18 mouse cellular contexts compared by ENCODE assay signal in genomic region chr17:30623200-30623599, GRCm38 (mm10). TPM values are rescaled to one million over a fixed set of nuclear protein-coding genes. Genes with fewer than 3 reads are reported as not detected.
DNase-seq lines count a peak whose midpoint lies in the region; TF ChIP-seq lines count a peak whose summit lies in the region.
"Had no signal": no experiment of that assay in that cellular context is flagged by ENCODE, and none has a peak within 500 bp of the region (broad histone marks: within the 10 kb centered on the region; RNA-seq: fewer than 3 reads in every experiment).

No protein-coding gene starts in this region.

- no peaks in the 10 kb centered on the region for H3K27me3 ChIP-seq in MEL (ENCODE audit: control insufficient read depth in 1 of 2, insufficient read depth in 2 of 2, low read length in 2 of 2)
- no peaks in the 10 kb centered on the region for H3K27me3 ChIP-seq in limb, embryonic 10.5 days (ENCODE audit: low read depth, poor library complexity, severe bottlenecking)
- H3K27me3 ChIP-seq: embryonic facial prominence, embryonic 13.5 days; forebrain, embryonic 12.5 days; heart, embryonic 13.5 days; hindbrain, embryonic 12.5 days had no signal

- no peak for TF ChIP-seq POLR2A in MEL (IDR thresholded peaks at IDR 0.05; ENCODE audit: control insufficient read depth in 1 of 2, insufficient read depth in 1 of 2, low read depth in 1 of 2, low read length in 2 of 2, poor library complexity in 1 of 2)

- TF ChIP-seq CTCF in MEL (IDR thresholded peaks at IDR 0.05 in 2 of 3, conservative IDR thresholded peaks at IDR 0.05 in 1 of 3; ENCODE audit: control insufficient read depth in 1 of 3, insufficient read depth in 1 of 3, low read depth in 2 of 3, low read length in 3 of 3, poor library complexity in 1 of 3, severe bottlenecking in 1 of 3), result no peak
- no peak for TF ChIP-seq CTCF in layer of hippocampus, adult 2 months (conservative IDR thresholded peaks at IDR 0.05)

- WGBS in limb, embryonic 10.5 days, result 88% methylated on average over 3 of the region's 3 CpGs

- H3K9me3 ChIP-seq in MEL (replicated peaks; ENCODE audit: insufficient read depth, low read length), result no peaks in the 10 kb centered on the region
- H3K9me3 ChIP-seq in limb, embryonic 10.5 days (replicated peaks), result no peaks in the 10 kb centered on the region
- H3K9me3 ChIP-seq: embryonic facial prominence, embryonic 13.5 days; forebrain, embryonic 12.5 days; heart, embryonic 13.5 days; hindbrain, embryonic 12.5 days had no signal

- no peak overlapping the region for H3K9ac ChIP-seq in MEL (ENCODE audit: control insufficient read depth, low read depth, low read length, poor library complexity, severe bottlenecking)
- H3K9ac ChIP-seq: embryonic facial prominence, embryonic 13.5 days; forebrain, embryonic 12.5 days; heart, embryonic 13.5 days; hindbrain, embryonic 12.5 days had no signal

- peak overlapping the region; percentile 65 for H3K27ac ChIP-seq in MEL (ENCODE audit: control insufficient read depth, low read depth, low read length)
- H3K27ac ChIP-seq in layer of hippocampus, adult 2 months, result no peak overlapping the region
- no peak overlapping the region for H3K27ac ChIP-seq in limb, embryonic 10.5 days
- H3K27ac ChIP-seq: embryonic facial prominence, embryonic 13.5 days; forebrain, embryonic 12.5 days; heart, embryonic 13.5 days; hindbrain, embryonic 12.5 days had no signal

- TF ChIP-seq EP300 in MEL (IDR thresholded peaks at IDR 0.05; ENCODE audit: low read depth in 1 of 2, low read length in 2 of 2), result peak; percentile 27 to 51; a peak in 3 of 4 replicates

- no peak for TF ChIP-seq RAD21 in MEL (IDR thresholded peaks at IDR 0.05; ENCODE audit: low read depth, low read length)

- no peak overlapping the region for H3K4me3 ChIP-seq in MEL (ENCODE audit: control insufficient read depth in 1 of 2, insufficient read depth in 1 of 2, low read depth in 2 of 2, low read length in 2 of 2)
- H3K4me3 ChIP-seq in layer of hippocampus, adult 2 months, result no peak overlapping the region
- no peak overlapping the region for H3K4me3 ChIP-seq in limb, embryonic 10.5 days
- H3K4me3 ChIP-seq: embryonic facial prominence, embryonic 13.5 days; forebrain, embryonic 12.5 days; heart, embryonic 13.5 days; hindbrain, embryonic 12.5 days had no signal

- H3K79me2 ChIP-seq in MEL (ENCODE audit: control insufficient read depth, insufficient read depth, low read length, poor library complexity), result no peaks in the 10 kb centered on the region

- DNase-seq in heart, adult 11 months, result peak; percentile 57
- DNase-seq in heart, adult 9 months (ENCODE audit: low spot score in 2 of 2), result no peak
- DNase-seq in urinary bladder, adult 2 months (ENCODE audit: low spot score), result peak; percentile 7
- no peak for DNase-seq in urinary bladder, postnatal 36 days (ENCODE audit: low spot score in 2 of 2)
- peak; percentile 65 for DNase-seq in MEL (ENCODE audit: low read depth, low spot score)
- DNase-seq in layer of hippocampus, adult 2 months (ENCODE audit: low spot score in 2 of 2), result no peak
- no peak for DNase-seq in limb, embryonic 10.5 days (ENCODE audit: low spot score)
- DNase-seq: adrenal gland, adult 2 months; adrenal gland, postnatal 25 days; cerebellum, adult 18-20 months; cerebellum, adult 9-11 months; cerebellum, postnatal 36 days; gastrocnemius, postnatal 10 days; heart, postnatal 36 days had no signal

- H3K36me3 ChIP-seq in MEL (ENCODE audit: control insufficient read depth in 1 of 2, insufficient read depth in 2 of 2, low read length in 2 of 2), result peaks cover 0 to 19% of the 10 kb centered on the region in 2 experiments; a peak in 2 of 4 replicates
- H3K36me3 ChIP-seq in limb, embryonic 10.5 days, result no peaks in the 10 kb centered on the region
- H3K36me3 ChIP-seq: embryonic facial prominence, embryonic 13.5 days; forebrain, embryonic 12.5 days; heart, embryonic 13.5 days; hindbrain, embryonic 12.5 days had no signal

- H3K4me1 ChIP-seq in MEL (ENCODE audit: control insufficient read depth in 1 of 2, insufficient read depth in 2 of 2, low read length in 2 of 2), result peaks cover 8 to 15% of the 10 kb centered on the region in 2 experiments
- no peaks in the 10 kb centered on the region for H3K4me1 ChIP-seq in limb, embryonic 10.5 days
- H3K4me1 ChIP-seq: embryonic facial prominence, embryonic 13.5 days; forebrain, embryonic 12.5 days; heart, embryonic 13.5 days; hindbrain, embryonic 12.5 days had no signal

TF ChIP-seq in MEL, 35 proteins besides CTCF, POLR2A, EP300 and RAD21:
- TF ChIP-seq MEF2A (IDR thresholded peaks at IDR 0.05; ENCODE audit: extremely low read depth, insufficient replicate concordance, low read depth, low read length, poor library complexity, severe bottlenecking) (no peak), TBP (IDR thresholded peaks at IDR 0.05; ENCODE audit: low read depth, low read length) (peak; percentile 59; the same call in 1 of the 2 replicates), RCOR1 (IDR thresholded peaks at IDR 0.05; ENCODE audit: low read depth, low read length) (peak; percentile 32; the same call in 1 of the 2 replicates), USF1 (IDR thresholded peaks at IDR 0.05; ENCODE audit: low read depth, low read length) (no peak), NRF1 (IDR thresholded peaks at IDR 0.05; ENCODE audit: insufficient read depth, low read depth, low read length, poor library complexity, severe bottlenecking) (no peak), GATA1 (IDR thresholded peaks at IDR 0.05; ENCODE audit: low read depth, low read length) (peak; percentile 25; the same call in 1 of the 2 replicates)

RNA-seq across cellular contexts. Expression of gene Dnah8, which starts 1.0 kb away (rescaled TPM):
- polyA plus RNA-seq in urinary bladder, adult 2 months (2012; rRNA removed), result 0.74 and 0.78 TPM in 2 replicates
- 12.3 and 15.4 TPM in 2 replicates for total RNA-seq in MEL (2012; rRNA removed)
- 100 to 1,000 TPM in 1 of 2 experiments, 10 to 100 TPM in 1; 19.5 to 143 TPM for polyA plus RNA-seq in MEL (2012; ENCODE audit: insufficient read depth in 1 of 2, insufficient read length in 2 of 2, low read depth in 1 of 2, low replicate concordance in 2 of 2, missing spikeins in 1 of 2)
- 1 to 10 TPM; 2.4 to 3.5 TPM for total RNA-seq in layer of hippocampus, adult 2 months (2021)
- polyA plus RNA-seq in limb, embryonic 10.5 days (2016; fragmentation: Nextera tagmentation; extraction: Ambion mirVana), result 0.49 and 0.51 TPM in 2 replicates

RNA-seq across cellular contexts. Expression of gene Glo1, which starts 3.5 kb away (rescaled TPM):
- 115 and 117 TPM in 2 replicates for polyA plus RNA-seq in urinary bladder, adult 2 months (2012; rRNA removed)
- total RNA-seq in MEL (2012; rRNA removed), result 258 and 260 TPM in 2 replicates
- polyA plus RNA-seq in MEL (2012; ENCODE audit: insufficient read depth in 1 of 2, insufficient read length in 2 of 2, low read depth in 1 of 2, low replicate concordance in 2 of 2, missing spikeins in 1 of 2), result 100 to 1,000 TPM in 1 of 2 experiments, 10 to 100 TPM in 1; 58.5 to 288 TPM
- total RNA-seq in layer of hippocampus, adult 2 months (2021), result 100 to 1,000 TPM; 194 to 199 TPM
- polyA plus RNA-seq in limb, embryonic 10.5 days (2016; fragmentation: Nextera tagmentation; extraction: Ambion mirVana), result 202 and 206 TPM in 2 replicates

RNA-seq across cellular contexts. Expression of gene Btbd9, which starts 46.9 kb away (rescaled TPM):
- 11.7 and 14.0 TPM in 2 replicates for polyA plus RNA-seq in urinary bladder, adult 2 months (2012; rRNA removed)
- total RNA-seq in MEL (2012; rRNA removed), result 24.7 and 28.8 TPM in 2 replicates
- 10 to 100 TPM in 1 of 2 experiments, not detected in 1; 33.8 TPM for polyA plus RNA-seq in MEL (2012; ENCODE audit: insufficient read depth in 1 of 2, insufficient read length in 2 of 2, low read depth in 1 of 2, low replicate concordance in 2 of 2, missing spikeins in 1 of 2)
- 100 to 1,000 TPM; 168 to 187 TPM for total RNA-seq in layer of hippocampus, adult 2 months (2021)
- 40.5 and 57.5 TPM in 2 replicates for polyA plus RNA-seq in limb, embryonic 10.5 days (2016; fragmentation: Nextera tagmentation; extraction: Ambion mirVana)

Comparison
In these comparisons a context has a peak if more than half of its experiments do, and no peak if none do; other contexts are left out.
1. DNase-seq: peak in heart, adult 11 months (single experiment), urinary bladder, adult 2 months (single experiment) and MEL (single experiment); none in heart, adult 9 months (0 of 2), urinary bladder, postnatal 36 days (0 of 2), layer of hippocampus, adult 2 months (0 of 2) and limb, embryonic 10.5 days (single experiment).
2. RNA of gene Dnah8, which starts 1.0 kb away (polyA plus RNA-seq): 19.5 to 143 TPM in MEL; 0.74 to 0.78 TPM in urinary bladder, adult 2 months and 0.49 to 0.51 TPM in limb, embryonic 10.5 days; every median in the first group is over 10 times any median in the second.